Mouse (Mus musculus) lung, postnatal 0 days (tissue): Measurements from ENCODE around the gene Rrnad1.
A peak's percentile ranks its signal among the peaks of the same experiment; 100 is the strongest.

Source experiments
- CTCF ChIP-seq: IDR thresholded peaks from 2 replicates; pipeline ENCODE4 v1.5.1; 2016; ENCODE audit warnings: antibody characterized with exemption, mild to moderate bottlenecking
- EP300 ChIP-seq: IDR thresholded peaks from 2 replicates; pipeline ENCODE4 v1.6.1; 2016; ENCODE audit warnings: antibody characterized with exemption, mild to moderate bottlenecking, control low read depth

GRCm38 (mm10) chr3:87919336-87920108 is 11.0 kb downstream of the Rrnad1 start, which contains the start of gene Mrpl24:
- TF ChIP-seq EP300 (peak; percentile 81), CTCF (0 out of 2 replicates have a peak, but pooled peaks have one; percentile 6)
